Mouse (Mus musculus) yolk sac, embryonic 10.5 days (tissue): ENCODE results near the gene Gm20605.
"Not testable (repeated sequence)": the region's sequence is repeated elsewhere in the genome, so short reads cannot be mapped to it uniquely, and the experiment has no call there.

Experiments
- DNase-seq: peaks from one replicate; pipeline ENCODE4 v3.0.0-alpha.2; 2017; ENCODE audit warnings: low spot score

The Gm20605 gene

DNA sequence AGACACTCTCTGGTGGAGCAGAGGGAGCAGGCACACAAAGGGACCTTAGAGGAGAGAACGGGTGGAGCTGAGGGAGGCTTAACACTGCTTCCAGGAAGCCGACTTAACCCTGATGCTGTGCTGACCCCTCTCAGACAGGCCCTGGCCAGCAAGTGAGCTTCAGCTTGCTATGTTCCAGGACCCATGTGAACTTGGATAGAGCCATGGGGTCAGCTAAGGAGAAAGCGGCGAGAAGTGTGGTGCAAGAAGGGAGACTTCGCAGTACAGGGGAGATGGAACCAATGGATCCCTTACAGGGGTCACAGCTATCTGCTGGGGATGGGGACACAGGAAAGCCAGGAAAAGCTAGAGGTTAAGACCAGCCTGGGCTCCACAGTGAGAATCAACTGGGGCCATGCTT, 15.9 kb upstream of the Gm20605 start:
- no peak for DNase-seq

DNA sequence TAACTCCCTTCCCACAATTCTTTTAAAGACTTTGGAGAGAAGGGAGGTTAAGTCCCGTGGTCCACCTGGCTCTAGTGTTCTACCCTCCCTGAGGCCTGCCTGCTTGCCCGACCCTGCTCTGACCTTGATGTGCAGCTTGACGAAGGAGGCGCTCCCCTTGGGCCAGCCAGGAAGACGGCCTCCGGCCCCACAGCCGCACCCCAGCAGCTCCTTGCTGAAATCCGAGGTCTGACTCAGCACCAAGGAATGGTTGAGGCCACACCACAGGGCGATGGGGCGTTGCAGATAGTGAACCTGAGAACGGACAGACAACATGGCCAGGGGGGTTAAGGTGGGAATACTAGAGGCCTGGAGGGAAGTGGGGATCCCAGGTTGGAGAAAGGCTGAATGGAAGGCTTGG, 15.4 kb upstream of the Gm20605 start, which contains the start of gene Pcolce:
Gene Pcolce (minus strand): TSS at position 235 of the 400 bp plus-strand sequence.
- no peak for DNase-seq

DNA sequence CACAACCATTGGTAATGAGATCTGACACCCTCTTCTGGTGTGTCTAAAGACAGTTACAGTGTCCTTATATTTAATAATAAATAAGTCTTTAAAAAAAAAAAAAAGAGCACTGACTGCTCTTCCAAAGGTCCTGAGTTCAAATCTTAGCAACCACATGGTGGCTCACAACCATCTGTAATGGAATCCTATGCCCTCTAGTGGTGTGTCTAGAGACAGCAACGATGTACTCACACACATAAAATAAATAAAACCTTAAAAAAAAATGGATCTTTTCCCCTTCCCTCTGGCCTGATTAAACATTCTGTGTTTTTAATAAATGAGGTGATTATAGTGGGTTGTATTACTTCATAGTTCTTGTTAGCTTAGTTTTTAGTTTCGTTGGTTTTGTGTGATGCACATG, 14.1 kb upstream of the Gm20605 start:
- not testable (repeated sequence) for DNase-seq

DNA sequence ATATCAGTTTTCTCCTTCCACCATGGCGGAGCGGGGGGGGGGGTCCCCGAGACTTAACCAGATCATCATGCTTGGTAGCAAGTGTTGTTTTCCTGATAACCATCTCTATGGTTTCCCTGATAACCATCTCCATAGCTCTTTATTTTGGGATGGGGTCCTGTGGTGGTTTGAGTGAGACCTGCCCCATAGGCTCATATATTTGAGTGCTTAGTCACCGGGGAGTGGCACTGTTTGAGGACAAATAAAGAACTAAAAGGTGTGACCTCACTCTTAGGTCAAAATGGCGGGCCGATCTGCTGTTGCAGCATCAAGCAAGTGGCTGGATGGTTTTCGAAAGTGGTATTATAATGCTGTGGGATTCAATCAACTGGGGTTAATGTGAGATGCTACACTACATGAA, 13.6 kb upstream of the Gm20605 start:
- no peak for DNase-seq

DNA sequence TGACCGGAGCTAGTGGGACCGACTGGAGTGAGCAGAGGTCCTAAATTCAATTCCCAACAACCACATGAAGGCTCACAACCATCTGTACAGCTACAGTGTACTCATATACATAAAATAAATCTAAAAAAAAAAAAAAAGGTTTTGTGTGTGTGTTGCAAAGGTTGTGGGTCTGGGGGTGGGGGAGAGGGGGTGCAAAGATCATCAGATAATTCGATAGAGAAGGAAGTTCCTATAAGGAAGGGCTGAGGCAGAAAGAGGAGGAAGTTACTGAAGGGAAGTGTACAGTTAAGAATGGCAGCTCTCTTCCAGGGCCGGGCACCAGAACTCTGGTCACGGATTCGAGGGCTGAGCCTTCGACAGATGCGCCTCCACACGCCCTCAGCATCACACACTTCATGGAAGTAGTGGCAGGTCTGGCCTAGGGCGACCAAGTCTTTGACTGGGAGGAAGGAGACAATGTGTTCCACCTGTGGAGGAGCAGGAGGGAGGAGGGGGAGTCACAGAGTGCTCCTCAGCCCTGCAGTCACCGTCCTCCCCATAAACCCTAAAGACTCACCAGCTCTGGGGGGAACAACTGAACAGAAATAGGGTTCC, 4.9 kb upstream of the Gm20605 start:
- DNase-seq: no peak

DNA sequence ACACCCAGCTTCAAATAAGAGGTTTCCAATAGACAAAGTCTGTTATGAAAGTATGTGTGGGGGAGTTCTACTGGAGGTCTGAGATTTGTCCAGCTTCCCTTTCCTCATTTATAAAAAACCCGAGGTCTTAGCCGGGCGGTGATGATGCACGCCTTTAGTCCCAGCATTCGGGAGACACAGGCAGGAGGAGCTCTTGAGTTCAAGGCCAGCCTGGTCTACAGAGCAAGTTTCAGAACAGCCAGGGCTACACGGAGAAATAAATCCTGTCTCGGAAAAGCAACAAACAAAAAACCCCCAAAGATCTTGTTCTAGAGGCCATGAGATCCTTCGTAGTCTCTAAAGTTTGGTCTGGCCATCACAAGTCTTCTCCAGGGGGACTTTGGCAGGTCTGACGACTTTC, 984 bp upstream of the Gm20605 start:
- no peak for DNase-seq

DNA sequence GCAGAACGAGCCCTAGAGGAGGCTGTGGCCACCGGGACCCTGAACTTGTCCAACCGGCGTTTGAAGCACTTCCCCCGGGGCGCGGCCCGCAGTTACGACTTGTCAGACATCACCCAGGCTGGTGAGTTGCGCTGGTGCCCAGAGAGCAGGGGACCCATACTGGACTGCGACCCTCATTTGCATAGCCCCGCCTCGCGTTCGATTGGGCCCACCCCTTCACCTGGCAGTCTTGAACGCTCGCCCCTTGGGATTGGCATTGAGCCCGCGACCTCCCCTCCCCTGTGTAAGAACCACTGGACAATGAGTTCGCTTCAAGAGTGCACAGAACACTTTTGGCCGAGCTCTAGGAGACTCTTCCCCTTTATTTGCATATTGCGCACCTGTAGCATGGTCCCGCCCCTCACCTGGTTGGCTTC, 339 bp downstream of the Gm20605 start:
- DNase-seq: peak; percentile 87

DNA sequence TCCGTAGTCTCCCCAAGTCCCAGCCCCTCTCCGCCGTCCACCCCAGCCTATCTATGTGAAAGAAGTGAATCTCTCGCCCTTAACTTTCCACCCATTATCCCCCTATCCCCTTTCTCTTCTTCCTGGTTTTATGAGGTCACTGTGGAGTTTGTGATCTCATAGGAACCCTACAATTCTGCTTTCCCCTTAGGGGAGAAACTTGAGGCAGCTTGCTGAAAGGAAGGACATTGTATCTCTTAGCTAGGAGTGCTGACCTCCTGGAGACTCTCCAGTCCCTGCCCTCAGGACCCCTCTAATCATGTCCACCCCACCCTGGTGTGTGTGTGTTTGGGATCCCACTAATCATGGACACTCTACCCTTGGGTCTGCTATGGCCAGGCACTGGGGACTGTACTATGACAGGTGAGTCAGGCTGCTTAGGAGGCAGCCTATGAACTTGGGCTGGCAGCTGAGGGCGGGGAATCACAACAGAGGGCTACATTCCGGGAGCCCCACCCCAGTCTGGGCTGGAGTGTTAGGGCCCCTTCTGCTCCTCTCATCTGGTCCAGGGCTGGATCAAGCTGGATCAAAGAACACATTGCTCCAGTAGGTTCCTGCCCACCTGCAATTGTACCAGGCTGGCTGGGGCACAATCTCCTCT, 1.1 kb downstream of the Gm20605 start:
- DNase-seq: no peak

DNA sequence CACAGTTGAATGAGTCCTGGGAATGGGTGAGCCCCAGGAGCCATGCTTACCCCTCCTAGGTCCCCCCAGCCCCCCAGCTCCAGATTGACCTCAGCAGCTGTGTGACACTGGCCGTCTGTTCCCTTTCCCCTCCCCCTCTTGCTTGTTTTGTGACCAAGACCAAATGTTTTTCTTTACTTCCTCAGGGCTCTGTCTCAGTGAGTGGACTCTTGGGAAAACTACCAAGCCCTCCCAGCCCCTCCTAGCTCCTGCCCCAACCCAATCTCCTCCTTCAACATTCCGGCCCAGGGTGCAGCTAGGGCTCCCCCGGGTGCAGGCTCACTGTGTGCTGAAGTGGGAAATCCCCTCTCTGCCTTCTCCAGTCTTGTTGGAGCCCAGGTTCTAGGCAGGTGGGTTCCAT, 1.6 kb downstream of the Gm20605 start:
- no peak for DNase-seq

DNA sequence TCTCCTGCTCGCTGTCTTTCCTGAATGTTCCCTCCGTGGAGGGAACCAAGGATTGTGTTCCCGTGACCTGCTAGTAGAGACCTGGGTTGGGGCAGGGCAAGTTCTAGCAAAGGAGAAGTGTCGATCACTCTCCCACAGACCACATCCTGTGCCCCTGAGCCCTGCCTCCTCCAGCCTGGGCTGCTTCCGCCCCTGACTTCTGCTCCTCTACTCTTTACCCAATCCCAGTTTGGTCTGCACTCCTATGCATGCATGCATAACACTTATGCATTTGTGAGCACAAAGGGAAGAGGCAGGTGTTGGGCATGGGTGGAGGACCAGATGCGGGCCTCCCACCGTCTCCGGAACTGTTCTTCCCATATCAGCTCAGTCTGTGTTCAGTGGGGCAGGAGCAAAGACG, 2.2 kb downstream of the Gm20605 start:
- DNase-seq: no peak

DNA sequence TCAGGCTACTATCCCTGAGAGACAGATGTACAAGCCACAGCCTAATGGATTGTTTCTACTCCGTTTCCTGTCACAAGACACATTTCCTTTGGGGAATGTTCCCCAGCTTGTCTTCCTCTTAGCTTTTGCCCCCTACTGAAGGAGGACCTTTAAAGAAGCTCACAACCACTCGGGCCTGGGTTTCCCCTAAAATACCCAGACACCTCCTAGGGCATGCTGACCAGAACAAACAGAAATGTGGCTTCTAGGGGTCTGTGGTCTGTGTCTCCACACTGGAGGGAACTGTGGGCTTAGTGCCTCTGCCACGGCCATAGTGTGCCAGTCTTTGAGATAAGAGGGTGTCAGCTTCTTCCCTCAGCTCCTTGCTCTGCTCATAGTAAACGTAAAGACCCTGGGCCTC, 2.6 kb downstream of the Gm20605 start:
- no peak for DNase-seq

DNA sequence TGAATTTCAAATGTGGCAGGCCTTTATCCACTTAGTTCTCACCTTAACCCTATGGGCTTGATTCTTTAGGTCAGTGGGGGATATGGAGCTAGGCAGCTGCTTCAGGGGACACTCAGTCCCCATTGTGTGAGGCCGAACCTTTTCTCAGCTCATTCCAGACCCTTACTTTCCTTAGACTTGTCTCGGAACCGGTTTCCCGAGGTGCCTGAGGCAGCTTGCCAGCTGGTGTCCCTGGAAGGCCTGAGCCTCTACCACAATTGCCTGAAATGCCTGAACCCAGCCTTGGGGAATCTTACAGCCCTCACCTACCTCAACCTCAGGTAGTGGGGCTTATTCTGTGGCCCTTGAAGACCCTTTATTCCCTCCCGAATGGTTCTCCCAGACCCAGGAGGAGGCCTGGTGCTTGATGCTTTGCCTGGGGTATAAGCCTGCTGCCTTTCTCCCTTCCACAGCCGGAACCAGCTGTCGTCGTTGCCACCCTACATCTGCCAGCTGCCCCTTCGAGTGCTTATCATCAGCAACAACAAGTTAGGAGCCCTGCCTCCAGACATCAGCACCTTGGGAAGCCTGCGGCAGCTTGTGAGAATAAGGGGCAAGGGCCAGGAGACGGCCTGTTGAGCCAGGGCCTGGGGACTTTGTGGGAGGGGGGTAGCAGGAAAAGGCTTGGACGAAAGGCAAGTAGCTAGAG, 4.6 kb downstream of the Gm20605 start:
- no peak for DNase-seq

DNA sequence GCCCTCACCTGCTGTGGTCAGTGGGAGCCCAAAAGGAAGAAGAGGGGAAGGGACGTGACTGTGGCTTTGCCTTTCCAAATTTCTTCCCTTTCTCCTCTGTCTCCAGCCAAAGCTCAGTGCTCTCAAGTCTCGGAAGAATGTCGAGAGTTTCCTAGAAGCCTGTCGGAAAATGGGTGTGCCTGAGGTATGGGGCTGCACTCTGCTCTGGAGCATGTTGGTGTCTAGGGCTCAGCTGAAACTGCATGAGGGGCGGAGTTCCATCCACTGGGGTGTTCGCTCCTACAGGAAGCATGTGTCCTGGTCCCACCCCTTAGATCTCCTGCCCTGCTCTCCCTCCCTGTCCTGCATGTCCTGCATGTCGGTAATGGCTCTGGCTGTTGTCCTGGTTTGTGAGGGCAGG, 10.5 kb downstream of the Gm20605 start:
- no peak for DNase-seq

DNA sequence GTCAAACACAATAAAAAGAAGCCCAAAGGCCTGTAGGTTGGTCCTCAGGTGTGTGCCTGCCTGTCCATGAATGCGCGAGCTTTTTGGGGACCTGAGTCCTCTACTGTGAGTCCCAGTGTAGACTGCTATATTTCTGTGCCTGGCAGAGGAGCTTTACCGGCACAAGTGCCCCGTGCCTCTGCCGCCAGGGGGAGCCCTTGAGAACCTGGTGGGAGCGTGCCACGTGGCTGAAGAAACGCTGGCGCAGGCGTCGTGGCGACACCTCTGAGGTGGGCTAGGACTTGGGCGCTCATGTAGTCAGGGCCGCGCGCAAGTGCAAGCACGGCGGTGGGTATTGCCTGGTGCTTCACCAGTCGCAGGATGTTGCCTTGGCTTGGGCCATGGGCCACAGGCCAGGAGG, 12.1 kb downstream of the Gm20605 start, which contains the start of gene Sap25:
Gene Sap25 (plus strand): TSS at position 281 of the 400 bp plus-strand sequence.
- no peak for DNase-seq

DNA sequence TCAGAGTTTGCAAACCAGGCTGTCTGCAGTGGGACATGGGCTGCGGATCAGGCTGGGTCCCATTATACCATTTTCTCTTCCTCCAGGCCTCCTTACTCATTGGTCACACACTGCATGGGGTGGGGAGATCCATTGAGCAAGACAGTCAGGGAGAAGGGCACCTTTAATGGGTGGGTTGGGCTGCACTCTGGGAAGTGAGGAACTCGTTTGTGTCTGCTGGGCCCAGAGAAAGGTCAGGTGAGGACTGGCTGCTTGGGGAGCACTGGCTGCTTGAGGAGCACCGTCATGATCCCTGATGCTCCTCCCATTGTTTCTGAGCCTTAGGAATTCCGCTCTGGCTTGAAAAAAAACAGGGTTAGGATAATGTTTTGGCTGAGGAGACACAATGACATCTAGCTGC, 13.9 kb downstream of the Gm20605 start:
- DNase-seq: no peak

DNA sequence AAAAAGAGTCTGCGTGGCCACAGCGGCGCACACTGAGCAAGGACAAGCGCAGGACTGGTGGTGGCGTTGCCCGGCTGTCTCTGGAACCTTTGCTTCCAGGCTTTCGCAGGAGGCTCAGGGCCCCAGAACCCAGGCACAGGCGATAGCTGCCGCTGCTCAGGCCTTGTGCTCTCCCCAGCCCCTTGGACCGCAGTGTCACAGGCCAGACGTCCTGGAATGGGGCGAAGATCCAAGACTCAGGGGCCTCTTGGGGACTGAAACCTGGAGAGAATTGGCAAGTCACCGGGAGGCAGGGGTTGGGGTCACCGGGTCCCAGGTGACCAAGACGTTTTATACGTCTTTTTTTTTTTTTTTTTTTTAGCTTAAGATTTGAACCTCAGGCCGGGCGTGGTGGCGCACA, 15.5 kb downstream of the Gm20605 start:
- DNase-seq: no peak

DNA sequence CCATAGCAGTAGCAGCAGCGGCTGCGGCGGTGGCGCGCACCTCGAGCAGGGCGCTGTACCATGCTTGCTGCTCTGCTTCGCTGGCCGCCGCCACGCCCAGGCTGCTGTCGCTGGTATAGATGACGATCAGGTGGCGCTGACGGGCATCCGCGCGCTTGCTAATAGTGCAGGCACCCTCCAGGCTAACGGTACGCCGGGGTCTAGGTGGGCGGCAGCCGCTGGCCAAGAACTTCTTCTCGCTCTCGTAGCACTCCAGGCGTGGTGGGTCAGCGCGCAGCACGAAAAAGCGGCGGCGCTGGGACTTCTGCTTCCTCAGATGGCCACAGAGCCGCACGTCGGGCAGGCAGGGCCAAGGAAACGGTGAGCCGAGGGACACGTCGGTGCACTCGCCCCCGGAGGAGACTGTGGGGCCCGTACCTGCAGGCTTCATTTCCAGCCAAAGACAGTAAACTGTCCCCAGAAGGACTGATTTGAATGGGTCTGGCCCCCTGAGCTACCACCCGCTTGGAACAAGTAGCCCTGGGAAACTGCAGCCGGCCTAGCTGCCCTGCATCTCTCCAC, 16.2 kb downstream of the Gm20605 start:
- DNase-seq: no peak

DNA sequence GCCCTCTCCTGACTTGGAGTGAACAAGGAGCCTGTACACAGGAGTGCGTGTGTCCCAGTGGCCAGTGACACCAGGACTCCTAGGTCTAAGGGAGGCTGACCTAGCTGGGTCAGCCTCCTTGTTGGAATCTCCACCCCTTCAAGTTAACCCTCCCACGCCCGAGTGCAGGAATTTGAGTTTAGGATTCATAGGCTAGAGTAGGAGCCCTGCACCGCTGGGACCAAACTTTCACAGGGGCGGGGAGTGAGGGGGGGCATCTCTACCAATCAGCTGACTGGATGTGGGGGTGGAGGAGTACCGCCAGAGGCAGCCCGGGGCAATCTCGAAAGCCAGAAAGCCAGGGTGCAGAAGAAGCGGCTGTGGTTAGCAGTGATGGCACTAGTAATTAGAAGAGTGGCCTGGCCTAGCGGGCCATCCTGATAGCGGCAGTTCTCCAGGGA, 16.7 kb downstream of the Gm20605 start, which contains the start of gene Irs3:
Gene Irs3 (minus strand): TSS at position 63 of the 440 bp plus-strand sequence.
- no peak for DNase-seq

DNA sequence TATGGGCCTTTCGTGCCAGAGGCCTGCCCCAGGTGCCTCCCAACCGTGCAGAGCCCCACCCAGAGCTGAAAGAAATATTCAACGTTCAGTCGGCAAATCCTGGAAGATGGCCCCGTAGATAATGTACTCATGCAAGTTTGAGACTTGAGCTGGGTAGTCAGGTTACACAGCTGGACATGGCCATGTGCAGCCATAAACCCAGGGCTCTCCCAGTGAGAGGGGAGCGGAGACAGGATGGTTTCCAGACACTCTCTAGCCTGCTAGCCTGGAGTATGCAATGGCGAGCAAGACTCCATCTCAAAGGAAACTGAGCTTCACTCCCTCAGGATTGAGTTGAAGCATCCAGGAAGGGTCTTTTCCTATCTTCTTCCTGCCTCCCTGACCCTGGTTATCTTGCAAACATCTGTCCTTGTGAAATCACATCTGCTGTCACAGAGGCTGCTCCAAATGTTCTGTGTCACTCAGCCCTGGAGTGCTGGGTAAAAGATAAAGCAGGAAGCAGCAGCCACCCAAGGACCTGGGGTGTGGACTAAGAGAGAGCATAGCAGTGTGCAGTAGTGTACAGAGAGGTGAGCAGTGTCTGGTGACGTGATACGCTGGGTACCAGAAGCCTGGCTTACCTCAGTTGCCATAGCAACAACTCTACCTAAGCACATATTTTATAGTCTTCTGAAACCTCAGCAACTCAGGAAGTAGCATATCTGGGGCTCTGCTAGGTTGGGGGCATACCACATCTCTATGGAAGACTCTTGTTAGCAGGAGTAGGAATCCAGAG, 19.0 kb downstream of the Gm20605 start:
- no peak for DNase-seq

DNA sequence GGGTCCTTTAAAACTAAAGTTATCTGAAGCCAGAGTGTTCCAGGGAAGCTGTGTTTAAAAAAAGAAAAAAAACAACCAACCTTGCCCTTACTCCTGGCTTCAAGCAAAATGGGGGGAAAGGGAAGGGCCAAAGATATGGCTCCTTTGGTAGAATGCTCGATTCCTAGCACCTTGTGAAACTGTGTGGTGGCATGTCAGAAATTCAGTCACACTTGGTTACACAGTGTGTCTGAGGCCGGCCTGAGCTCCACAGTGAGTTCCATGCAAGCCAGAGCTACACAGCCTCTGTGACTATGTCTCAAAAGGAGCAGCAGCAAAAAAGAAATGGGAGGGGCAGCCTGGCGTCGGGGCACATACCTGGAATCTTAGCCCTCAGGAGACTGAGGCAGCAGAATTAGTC, 20.3 kb downstream of the Gm20605 start:
- DNase-seq: no peak

DNA sequence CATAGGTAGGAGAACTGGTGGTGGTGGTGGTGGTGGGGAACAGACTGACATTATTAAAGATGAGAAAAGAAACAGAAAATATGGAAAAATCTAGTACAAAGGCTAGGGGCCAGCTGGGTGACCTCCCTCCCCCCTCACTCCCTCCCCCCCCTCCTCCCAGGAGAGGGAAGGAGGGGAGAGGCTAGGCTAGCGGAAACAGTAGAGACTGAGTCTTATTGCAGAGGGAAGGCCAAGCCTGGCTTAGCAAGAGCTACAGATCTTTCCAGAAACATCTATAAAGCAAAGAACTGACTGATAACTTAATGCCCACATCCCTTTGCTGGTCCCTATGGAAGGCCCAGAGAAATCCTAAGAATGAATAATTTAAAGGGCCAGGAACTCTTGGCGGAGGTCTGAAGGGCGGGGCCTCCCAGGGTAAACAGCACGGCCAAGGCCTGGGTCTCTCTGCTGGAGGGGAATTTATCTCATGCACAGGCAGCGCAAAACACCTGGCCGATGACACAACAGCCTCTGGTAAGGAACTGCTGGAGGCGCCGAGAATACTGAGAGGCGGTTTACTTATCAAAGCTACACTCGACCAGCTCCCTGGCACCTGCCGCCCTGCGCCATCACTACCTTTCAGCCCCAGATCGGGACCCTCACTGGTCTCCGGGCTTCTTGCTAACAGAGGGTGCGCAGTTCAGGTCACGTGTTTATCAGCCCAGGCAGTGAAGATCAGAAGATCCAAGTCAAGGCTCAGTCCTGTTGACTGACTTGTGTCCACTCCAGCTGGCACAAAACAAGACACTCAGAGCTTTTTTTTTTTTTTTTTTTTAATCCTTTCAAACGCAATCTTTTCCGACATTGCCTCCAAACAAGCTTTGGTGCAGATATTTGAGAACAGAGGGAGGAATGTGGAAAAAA, 20.9 kb downstream of the Gm20605 start:
- peak; percentile 82 for DNase-seq
